Mouse (Mus musculus) kidney, adult 2 months (tissue): Measurements from ENCODE around the gene Tnrc18.

Experiments used
- CTCF ChIP-seq: fragments of 200-500 bp; conservative IDR thresholded peaks from 2 replicates; pipeline ENCODE4 v1.5.1; 2011; ENCODE audit warnings: low read depth, mild to moderate bottlenecking, control low read depth, low read length, moderate library complexity, mixed read lengths; ENCODE audit not compliant: insufficient read depth, insufficient read length
- POLR2A ChIP-seq: fragments of 200-500 bp; IDR thresholded peaks from one replicate; pipeline ENCODE4 v1.6.1; 2011; ENCODE audit warnings: low read depth, low read length, control low read depth

- TF ChIP-seq CTCF = no peak
- TF ChIP-seq POLR2A = no peak
These were observed 90.7 kb downstream of the Tnrc18 start for GRCm38 (mm10) chr5:142726748-142727147.
